Mouse (Mus musculus) stomach, embryonic 15.5 days (tissue): ENCODE results near the gene Nat14. TPM values are rescaled to one million over a fixed set of nuclear protein-coding genes. Genes with fewer than 3 reads are reported as not detected.

Experiments
- ATAC-seq: fragments of 200-750 bp; cut with Nextera tagmentation; 2 replicates; pipeline ENCODE4 v1.8.0; 2017; ENCODE audit warnings: low read depth, moderate number of reproducible peaks, moderate TSS enrichment; ENCODE audit not compliant: insufficient read depth, low FRiP score
- H3K27ac ChIP-seq: fragments of 300-500 bp; sonication (generic); 2 replicates; pipeline ENCODE4 v1.5.1; 2015; ENCODE audit warnings: mild to moderate bottlenecking, inconsistent platforms
- H3K27me3 ChIP-seq: fragments of 300-500 bp; sonication (generic); replicated peaks from 2 replicates; pipeline ENCODE4 v1.6.1; 2015; ENCODE audit warnings: inconsistent platforms
- H3K36me3 ChIP-seq: fragments of 300-500 bp; sonication (generic); 2 replicates; pipeline ENCODE4 v1.6.1; 2015; ENCODE audit warnings: inconsistent platforms
- H3K4me1 ChIP-seq: fragments of 300-500 bp; sonication (generic); 2 replicates; pipeline ENCODE4 v1.6.1; 2015; ENCODE audit warnings: inconsistent platforms
- H3K4me2 ChIP-seq: fragments of 300-500 bp; sonication (generic); 2 replicates; pipeline ENCODE4 v1.6.1; 2015; ENCODE audit warnings: mild to moderate bottlenecking, inconsistent platforms
- H3K4me3 ChIP-seq: fragments of 300-500 bp; sonication (generic); replicated peaks from 2 replicates; pipeline ENCODE4 v1.5.1; 2015; ENCODE audit warnings: inconsistent platforms
- H3K9ac ChIP-seq: fragments of 300-500 bp; sonication (generic); 2 replicates; pipeline ENCODE4 v1.6.1; 2015; ENCODE audit warnings: inconsistent platforms
- H3K9me3 ChIP-seq: fragments of 300-500 bp; sonication (generic); 2 replicates; pipeline ENCODE4 v1.6.1; 2016; ENCODE audit warnings: inconsistent platforms
- WGBS: fragments of 180-500 bp; shearing (Covaris S2); methylation state at CpG from one replicate; pipeline ENCODE4 v1.1.7; 2015; 5-methylcytosine and 5-hydroxymethylcytosine counted together
- polyA plus RNA-seq: library from polyadenylated mRNA; unstranded; fragments of >200 nt; fragmentation: Nextera tagmentation; extraction: Ambion mirVana; gene quantifications from 2 replicates; pipeline ENCODE4 v1.2.1, GENCODE M21; 2015

The Nat14 gene
- polyA plus RNA-seq, 1 experiment from 2014 or later = 4.3 TPM

- Histone ChIP-seq H3K4me2 (no peak overlapping the region), H3K36me3 (peaks cover 31% of the 10 kb centered on the region), H3K9me3 (no peaks in the 10 kb centered on the region), H3K4me1 (peaks cover 50% of the 10 kb centered on the region), H3K9ac (no peak overlapping the region), H3K27me3 (no peaks in the 10 kb centered on the region), H3K27ac (peak overlapping the region; percentile 59), H3K4me3 (no peak overlapping the region)
- 58% methylated on average over 23 of the region's 23 CpGs for WGBS
- ATAC-seq = no peak
Observed at GRCm38 (mm10) chr7:4920976-4921823, 628 bp upstream of the Nat14 start.

GRCm38 (mm10) chr7:4922508-4922907, 680 bp downstream of the Nat14 start:
- H3K27ac ChIP-seq = peak overlapping the region; percentile 93; the same call in 1 of the 2 replicates
- peak overlapping the region; percentile 57 for H3K4me2 ChIP-seq
- H3K9me3 ChIP-seq = no peaks in the 10 kb centered on the region
- peaks cover 52% of the 10 kb centered on the region for H3K4me1 ChIP-seq
- peak overlapping the region; percentile 26 for H3K4me3 ChIP-seq
- no peaks in the 10 kb centered on the region for H3K27me3 ChIP-seq
- peaks cover 31% of the 10 kb centered on the region for H3K36me3 ChIP-seq
- ATAC-seq = no peak
- H3K9ac ChIP-seq = no peak overlapping the region
- WGBS = 2% methylated on average over 14 of the region's 14 CpGs

GRCm38 (mm10) chr7:4922931-4923565, 1.2 kb downstream of the Nat14 start:
- Histone ChIP-seq H3K9me3 (no peaks in the 10 kb centered on the region), H3K9ac (no peak overlapping the region), H3K4me2 (peak overlapping the region; percentile 57), H3K27ac (peak overlapping the region; percentile 93), H3K4me3 (peak overlapping the region; percentile 26), H3K4me1 (peaks cover 52% of the 10 kb centered on the region), H3K27me3 (no peaks in the 10 kb centered on the region), H3K36me3 (peaks cover 31% of the 10 kb centered on the region)
- 2% methylated on average over 14 of the region's 14 CpGs for WGBS
- no peak for ATAC-seq

- no peak for ATAC-seq
Observed at GRCm38 (mm10) chr7:4923586-4924364, 1.9 kb downstream of the Nat14 start.

GRCm38 (mm10) chr7:4924483-4924882, 2.7 kb downstream of the Nat14 start:
- H3K27me3 ChIP-seq = no peaks in the 10 kb centered on the region
- H3K27ac ChIP-seq = peak overlapping the region; percentile 93
- H3K9me3 ChIP-seq = no peaks in the 10 kb centered on the region
- H3K4me1 ChIP-seq = peaks cover 52% of the 10 kb centered on the region
- no peak overlapping the region for H3K4me3 ChIP-seq
- WGBS = 2% methylated on average over 4 of the region's 4 CpGs
- H3K4me2 ChIP-seq = peak overlapping the region; percentile 57
- ATAC-seq = no peak
- H3K9ac ChIP-seq = no peak overlapping the region; the same call in 1 of the 2 replicates
- peaks cover 19% of the 10 kb centered on the region for H3K36me3 ChIP-seq

More at GRCm38 (mm10) chr7:4923586-4924364, 1.9 kb downstream of the Nat14 start:
- Histone ChIP-seq H3K4me3 (peak overlapping the region; percentile 13), H3K27me3 (no peaks in the 10 kb centered on the region), H3K9ac (no peak overlapping the region; the same call in 1 of the 2 replicates), H3K27ac (peak overlapping the region; percentile 93), H3K9me3 (no peaks in the 10 kb centered on the region), H3K4me1 (peaks cover 52% of the 10 kb centered on the region), H3K4me2 (peak overlapping the region; percentile 57), H3K36me3 (peaks cover 26% of the 10 kb centered on the region)
- WGBS = 8% methylated on average over 37 of the region's 37 CpGs

- 2% methylated on average over 4 of the region's 4 CpGs for WGBS
Observed at GRCm38 (mm10) chr7:4924891-4925301, 3.1 kb downstream of the Nat14 start.

GRCm38 (mm10) chr7:4925441-4926381, 3.9 kb downstream of the Nat14 start, which contains the start of gene Ssc5d:
Gene Ssc5d (plus strand): TSS chr7:4925785.
- peak within 1 kb of the TSS; percentile 57 for H3K4me2 ChIP-seq
- no peak within 1 kb of the TSS for H3K4me3 ChIP-seq
- H3K27ac ChIP-seq = peak within 1 kb of the TSS; percentile 93
- peaks cover 52% of the 10 kb centered on the region for H3K4me1 ChIP-seq
- 6% methylated on average over 6 of the region's 6 CpGs for WGBS
- H3K9ac ChIP-seq = no peak within 1 kb of the TSS
- no peaks in the 10 kb centered on the region for H3K27me3 ChIP-seq
- peak; percentile 56 for ATAC-seq
- H3K9me3 ChIP-seq = no peaks in the 10 kb centered on the region
- peaks cover 6% of the 10 kb centered on the region; the same call in 1 of the 2 replicates for H3K36me3 ChIP-seq

More at GRCm38 (mm10) chr7:4924891-4925301, 3.1 kb downstream of the Nat14 start:
- no peaks in the 10 kb centered on the region for H3K27me3 ChIP-seq
- H3K4me1 ChIP-seq = peaks cover 52% of the 10 kb centered on the region
- peak overlapping the region; percentile 57 for H3K4me2 ChIP-seq
- peaks cover 14% of the 10 kb centered on the region for H3K36me3 ChIP-seq
- H3K9me3 ChIP-seq = no peaks in the 10 kb centered on the region
- no peak overlapping the region for H3K9ac ChIP-seq
- H3K4me3 ChIP-seq = no peak overlapping the region
- H3K27ac ChIP-seq = peak overlapping the region; percentile 93
- peak; percentile 24 for ATAC-seq

- WGBS = 71% methylated on average over 16 of the region's 16 CpGs
- no peak for ATAC-seq
- no peak overlapping the region for H3K9ac ChIP-seq
- no peak overlapping the region for H3K4me2 ChIP-seq
- no peak overlapping the region for H3K27ac ChIP-seq
- no peaks in the 10 kb centered on the region for H3K36me3 ChIP-seq
- H3K4me1 ChIP-seq = peaks cover 47% of the 10 kb centered on the region
- no peak overlapping the region for H3K4me3 ChIP-seq
- H3K27me3 ChIP-seq = no peaks in the 10 kb centered on the region
- H3K9me3 ChIP-seq = no peaks in the 10 kb centered on the region
Observed at GRCm38 (mm10) chr7:4926849-4927248, 5.0 kb downstream of the Nat14 start.

- Histone ChIP-seq H3K4me3 (no peak overlapping the region), H3K4me1 (peaks cover 41% of the 10 kb centered on the region), H3K27ac (no peak overlapping the region), H3K27me3 (no peaks in the 10 kb centered on the region), H3K36me3 (no peaks in the 10 kb centered on the region), H3K9me3 (no peaks in the 10 kb centered on the region), H3K4me2 (peak overlapping the region; percentile 28), H3K9ac (no peak overlapping the region)
- no peak for ATAC-seq
- 43% methylated on average over 8 of the region's 8 CpGs for WGBS
Observed at GRCm38 (mm10) chr7:4927711-4928110, 5.9 kb downstream of the Nat14 start.

- Histone ChIP-seq H3K4me2 (peak overlapping the region; percentile 28), H3K4me3 (no peak overlapping the region)
- no peak for ATAC-seq
Observed at GRCm38 (mm10) chr7:4928323-4928722, 6.5 kb downstream of the Nat14 start.

GRCm38 (mm10) chr7:4933103-4933502, 11.3 kb downstream of the Nat14 start:
- WGBS = 77% methylated on average over 12 of the region's 12 CpGs
- H3K27ac ChIP-seq = no peak overlapping the region

More at GRCm38 (mm10) chr7:4928323-4928722, 6.5 kb downstream of the Nat14 start:
- H3K36me3 ChIP-seq = no peaks in the 10 kb centered on the region
- H3K27me3 ChIP-seq = no peaks in the 10 kb centered on the region
- 64% methylated on average over 17 of the region's 17 CpGs for WGBS
- H3K27ac ChIP-seq = no peak overlapping the region
- H3K9me3 ChIP-seq = no peaks in the 10 kb centered on the region
- no peak overlapping the region for H3K9ac ChIP-seq
- H3K4me1 ChIP-seq = peaks cover 35% of the 10 kb centered on the region

More at GRCm38 (mm10) chr7:4933103-4933502, 11.3 kb downstream of the Nat14 start:
- no peaks in the 10 kb centered on the region for H3K9me3 ChIP-seq
- H3K4me3 ChIP-seq = no peak overlapping the region
- no peak overlapping the region for H3K4me2 ChIP-seq
- H3K27me3 ChIP-seq = no peaks in the 10 kb centered on the region
- no peaks in the 10 kb centered on the region for H3K36me3 ChIP-seq
- H3K9ac ChIP-seq = no peak overlapping the region
- H3K4me1 ChIP-seq = no peaks in the 10 kb centered on the region
- no peak for ATAC-seq
